Mouse (Mus musculus) small intestine, adult 2 months (tissue): Measurements from ENCODE around the gene Sacm1l. TPM values are rescaled to one million over a fixed set of nuclear protein-coding genes. Genes with fewer than 3 reads are reported as not detected.

Experiments
- H3K27ac ChIP-seq: fragments of 200-500 bp; 2 replicates; pipeline ENCODE4 v1.5.1; 2012; ENCODE audit warnings: low read depth, low read length, control low read depth, inconsistent platforms; ENCODE audit not compliant: insufficient read depth
- H3K27me3 ChIP-seq: fragments of 200-500 bp; 2 replicates; pipeline ENCODE4 v1.6.1; 2012; ENCODE audit warnings: mild to moderate bottlenecking, moderate library complexity, low read length, inconsistent platforms; ENCODE audit not compliant: control insufficient read depth, insufficient read depth
- H3K36me3 ChIP-seq: fragments of 200-500 bp; 2 replicates; pipeline ENCODE4 v1.6.1; 2012; ENCODE audit warnings: mild to moderate bottlenecking, low read length, control low read depth, inconsistent platforms; ENCODE audit not compliant: control insufficient read depth, insufficient read depth
- H3K4me1 ChIP-seq: fragments of 200-500 bp; 2 replicates; pipeline ENCODE4 v1.6.1; 2012; ENCODE audit warnings: low read length, inconsistent platforms, mixed read lengths; ENCODE audit not compliant: control insufficient read depth, insufficient read depth, insufficient read length
- H3K4me3 ChIP-seq: fragments of 200-500 bp; 2 replicates; pipeline ENCODE4 v1.5.1; 2012; ENCODE audit warnings: low read depth, mild to moderate bottlenecking, control low read depth, inconsistent platforms, low read length, moderate library complexity
- CTCF ChIP-seq: fragments of 200-500 bp; IDR thresholded peaks from 2 replicates; pipeline ENCODE4 v1.5.1; 2012; ENCODE audit warnings: low read depth, mild to moderate bottlenecking, control low read depth, inconsistent platforms, low read length, moderate library complexity, mixed read lengths; ENCODE audit not compliant: insufficient replicate concordance, insufficient read length; ENCODE audit errors: extremely low read depth
- POLR2A ChIP-seq: fragments of 200-500 bp; IDR thresholded peaks from 2 replicates; pipeline ENCODE4 v1.6.1; 2012; ENCODE audit warnings: low read depth, mild to moderate bottlenecking, control low read depth, inconsistent platforms, low read length, moderate library complexity
- WGBS: fragments of 180-500 bp; shearing (Covaris S2); methylation state at CpG from one replicate; pipeline ENCODE4 v1.1.7; 2018; 5-methylcytosine and 5-hydroxymethylcytosine counted together
- polyA plus RNA-seq: library from polyadenylated mRNA; depleted of rRNA; stranded (reverse); fragments of >200 nt; gene quantifications from 2 replicates; pipeline ENCODE4 v1.2.3, GENCODE M21; 2012

Gene Sacm1l
- polyA plus RNA-seq, 1 experiment, result 3.2 TPM

DNA sequence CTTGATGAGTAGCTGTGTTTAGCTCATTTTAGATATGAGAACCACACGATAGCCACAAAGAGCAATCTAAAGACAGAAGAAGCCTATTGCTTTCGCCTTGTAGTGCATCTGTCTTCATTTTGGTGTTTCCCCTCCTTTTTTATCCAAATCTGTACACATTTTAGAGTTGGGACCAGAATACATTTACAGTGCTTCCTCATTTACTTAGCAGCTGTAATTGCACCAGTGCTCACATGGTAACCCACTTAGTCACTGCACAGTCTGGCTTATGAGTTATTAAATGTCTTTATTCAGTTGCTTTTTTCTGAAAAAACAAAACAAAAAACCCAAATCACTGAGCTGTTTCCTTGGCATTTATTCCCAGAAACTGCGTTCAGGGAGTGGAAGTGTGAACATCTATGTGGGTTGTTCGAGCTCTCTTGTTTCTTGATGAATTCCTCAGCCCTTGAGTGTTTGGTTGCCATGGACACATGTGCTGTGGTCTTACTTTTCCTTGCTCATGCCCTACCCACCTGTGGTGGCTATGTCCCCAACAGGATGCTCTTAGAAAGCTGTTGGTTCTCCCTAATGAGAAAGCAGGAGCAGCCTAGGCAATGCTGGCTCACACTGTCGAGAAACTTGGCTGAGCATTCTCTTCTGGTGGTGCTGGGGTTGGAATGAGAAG, 26.3 kb upstream of the Sacm1l start:
- no peak overlapping the region for H3K27ac ChIP-seq
- H3K4me1 ChIP-seq, result peaks cover 8% of the 10 kb centered on the region; the same call in 1 of the 2 replicates
- no peak for TF ChIP-seq POLR2A
- TF ChIP-seq CTCF, result no peak
- H3K36me3 ChIP-seq, result peaks cover 28% of the 10 kb centered on the region
- 81% methylated on average over 5 of the region's 5 CpGs for WGBS
- H3K27me3 ChIP-seq, result no peaks in the 10 kb centered on the region
- H3K4me3 ChIP-seq, result no peak overlapping the region

- peaks cover 6% of the 10 kb centered on the region; the same call in 1 of the 2 replicates for H3K4me1 ChIP-seq
- no peak overlapping the region for H3K4me3 ChIP-seq
- H3K27me3 ChIP-seq, result no peaks in the 10 kb centered on the region
- no peak for TF ChIP-seq POLR2A
- peak; percentile 94; the same call in 1 of the 2 replicates for TF ChIP-seq CTCF
- 11% methylated on average over 2 of the region's 2 CpGs for WGBS
- H3K27ac ChIP-seq, result no peak overlapping the region
- H3K36me3 ChIP-seq, result peaks cover 28% of the 10 kb centered on the region
Observed at GRCm38 (mm10) chr9:123504325-123504724, 25.2 kb upstream of the Sacm1l start.

DNA sequence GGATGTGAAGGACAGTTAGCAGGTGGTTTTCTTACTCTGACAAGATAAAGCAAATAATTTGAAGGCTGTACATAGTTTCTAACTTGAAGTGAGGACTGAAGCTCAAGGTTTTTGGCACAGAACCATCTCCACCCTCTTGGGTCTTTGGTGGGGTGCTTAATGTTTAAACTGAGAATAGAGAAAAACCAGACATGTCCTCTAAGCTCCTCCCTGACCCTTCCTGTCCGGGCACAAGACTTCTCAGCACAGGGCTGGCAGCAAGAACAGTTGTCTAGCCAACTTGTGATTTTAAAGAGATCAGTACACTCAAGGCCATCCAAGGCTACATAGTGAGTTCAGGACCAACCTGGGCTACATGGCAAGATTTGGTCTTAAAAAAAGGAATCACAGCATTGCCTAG, 24.0 kb upstream of the Sacm1l start:
- H3K27me3 ChIP-seq, result no peaks in the 10 kb centered on the region
- peaks cover 23% of the 10 kb centered on the region for H3K36me3 ChIP-seq
- H3K27ac ChIP-seq, result no peak overlapping the region
- peaks cover 12% of the 10 kb centered on the region; the same call in 1 of the 2 replicates for H3K4me1 ChIP-seq
- no peak overlapping the region for H3K4me3 ChIP-seq
- 24% methylated on average over 1 of the region's 1 CpGs for WGBS
- no peak for TF ChIP-seq POLR2A
- no peak for TF ChIP-seq CTCF

DNA sequence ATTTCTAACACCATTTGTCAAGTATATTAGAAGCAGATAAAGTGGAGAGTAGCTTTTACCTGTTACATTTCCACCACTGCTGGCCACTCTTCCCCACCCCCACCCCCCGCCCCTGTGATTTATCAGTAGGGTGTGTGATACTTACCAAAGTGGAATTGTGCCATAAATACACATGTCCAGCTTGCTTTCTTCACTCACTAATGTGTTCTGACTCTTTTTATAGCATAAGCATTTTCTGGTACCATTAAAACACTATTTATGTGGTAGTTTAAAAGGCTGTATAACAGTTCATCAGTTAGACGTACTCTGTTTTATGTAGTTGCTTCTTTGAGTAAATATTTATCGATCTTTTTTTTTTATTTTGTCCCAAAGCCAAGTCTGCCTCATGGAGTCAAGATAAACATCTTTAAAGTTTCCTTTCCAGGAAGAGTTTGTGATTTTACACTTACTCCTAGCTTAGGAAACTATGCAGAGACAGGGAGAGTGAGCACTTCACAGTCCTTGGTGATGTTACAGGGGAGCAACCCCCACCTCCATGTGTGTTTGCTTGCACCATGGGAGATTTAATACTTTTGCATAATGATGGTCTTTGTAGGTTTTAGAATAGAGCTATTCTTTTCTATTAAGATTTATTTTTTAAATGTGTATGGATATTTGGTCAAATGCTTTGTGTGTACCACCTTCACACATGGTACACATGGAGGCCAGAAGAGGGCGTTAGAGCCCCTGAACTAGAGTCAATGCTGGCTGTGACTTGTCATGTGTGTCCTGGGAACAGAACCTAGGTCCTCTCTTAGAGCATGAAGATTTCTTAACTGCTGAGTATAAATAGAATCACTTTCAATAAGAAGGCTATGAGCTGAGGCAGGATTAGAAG, 23.1 kb upstream of the Sacm1l start:
- Histone ChIP-seq H3K4me3 (no peak overlapping the region), H3K4me1 (peaks cover 15% of the 10 kb centered on the region; the same call in 1 of the 2 replicates), H3K27ac (peak overlapping the region; percentile 5; the same call in 1 of the 2 replicates), H3K27me3 (no peaks in the 10 kb centered on the region), H3K36me3 (peaks cover 25% of the 10 kb centered on the region)
- 25% methylated on average over 4 of the region's 4 CpGs for WGBS
- TF ChIP-seq POLR2A, result no peak
- no peak for TF ChIP-seq CTCF

DNA sequence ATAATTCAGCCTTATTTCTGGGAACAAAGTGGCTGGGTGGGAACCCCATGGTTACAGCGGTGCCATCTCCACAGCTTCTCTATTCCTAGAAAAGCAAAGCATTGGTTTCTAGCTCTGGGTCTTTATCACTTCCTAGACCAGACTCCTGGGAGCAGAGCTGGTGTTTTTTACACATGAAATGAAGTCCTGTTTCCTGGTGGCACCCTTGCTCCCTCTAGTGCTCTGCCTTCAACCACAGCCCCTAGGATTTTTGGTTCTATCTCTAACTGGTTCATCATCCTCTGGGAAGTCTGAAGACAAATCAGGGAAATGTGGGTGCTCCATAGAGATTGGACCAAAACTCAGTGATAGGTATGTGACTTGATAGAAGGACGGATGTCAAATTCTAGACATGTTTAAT, 22.2 kb upstream of the Sacm1l start:
- no peak for TF ChIP-seq POLR2A
- peak; percentile 10; the same call in 1 of the 2 replicates for TF ChIP-seq CTCF
- 87% methylated on average over 2 of the region's 2 CpGs for WGBS
- peaks cover 26% of the 10 kb centered on the region for H3K36me3 ChIP-seq
- no peak overlapping the region for H3K4me3 ChIP-seq
- peaks cover 15% of the 10 kb centered on the region; the same call in 1 of the 2 replicates for H3K4me1 ChIP-seq
- H3K27ac ChIP-seq, result no peak overlapping the region
- no peaks in the 10 kb centered on the region for H3K27me3 ChIP-seq

DNA sequence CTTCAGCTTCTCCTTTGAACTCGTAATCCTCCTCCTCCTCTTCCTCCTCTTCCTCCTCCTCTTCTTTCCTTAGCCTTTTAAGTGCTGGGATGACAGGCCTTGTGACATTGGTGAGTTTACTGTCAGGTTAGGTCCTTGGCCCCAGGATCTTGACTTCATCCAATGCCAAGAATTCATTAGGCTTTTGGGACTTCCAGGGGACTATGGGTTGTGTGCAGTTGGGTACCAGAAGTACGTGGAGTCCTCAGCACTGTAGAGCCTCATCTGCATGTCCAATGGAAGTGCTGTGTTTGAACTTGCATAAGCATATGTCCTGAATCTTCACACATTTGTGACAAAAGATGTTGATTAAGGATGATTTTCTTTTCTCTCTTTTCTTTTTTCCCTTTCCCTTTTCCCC, 20.6 kb upstream of the Sacm1l start:
- no peaks in the 10 kb centered on the region for H3K27me3 ChIP-seq
- 61% methylated on average over 2 of the region's 2 CpGs for WGBS
- peak overlapping the region; percentile 64 for H3K27ac ChIP-seq
- H3K4me1 ChIP-seq, result peaks cover 15% of the 10 kb centered on the region; the same call in 1 of the 2 replicates
- no peak overlapping the region for H3K4me3 ChIP-seq
- peaks cover 35% of the 10 kb centered on the region for H3K36me3 ChIP-seq
- TF ChIP-seq POLR2A, result no peak
- TF ChIP-seq CTCF, result no peak
